Mouse (Mus musculus): ENCODE measurements around the gene Cyp4f15. TPM values are rescaled to one million over a fixed set of nuclear protein-coding genes. Genes with fewer than 3 reads are reported as not detected.
"Not testable (repeated sequence)": the region's sequence is repeated elsewhere in the genome, so short reads cannot be mapped to it uniquely, and the experiment has no call there.

Gene Cyp4f15
- polyA plus RNA-seq, 1 experiment: 8.4 TPM

GRCm38 (mm10) chr17:32680404-32680803 is 5.0 kb upstream of the Cyp4f15 start:
- DNase-seq: peak; percentile 29
- H3K4me1 ChIP-seq (ENCODE audit: control insufficient read depth, insufficient read depth, low read length): no peaks in the 10 kb centered on the region
- WGBS: 13% methylated on average over 2 of the region's 2 CpGs
- no peak overlapping the region for H3K4me3 ChIP-seq (replicated peaks; ENCODE audit: extremely low read depth, low read depth, low read length)
- no peak for TF ChIP-seq POLR2A (IDR thresholded peaks at IDR 0.05; ENCODE audit: borderline replicate concordance, extremely low read depth, low read depth, low read length)
- TF ChIP-seq CTCF (IDR thresholded peaks at IDR 0.05; ENCODE audit: insufficient read depth, low read length): peak; percentile 44; the same call in 1 of the 2 replicates

DNA sequence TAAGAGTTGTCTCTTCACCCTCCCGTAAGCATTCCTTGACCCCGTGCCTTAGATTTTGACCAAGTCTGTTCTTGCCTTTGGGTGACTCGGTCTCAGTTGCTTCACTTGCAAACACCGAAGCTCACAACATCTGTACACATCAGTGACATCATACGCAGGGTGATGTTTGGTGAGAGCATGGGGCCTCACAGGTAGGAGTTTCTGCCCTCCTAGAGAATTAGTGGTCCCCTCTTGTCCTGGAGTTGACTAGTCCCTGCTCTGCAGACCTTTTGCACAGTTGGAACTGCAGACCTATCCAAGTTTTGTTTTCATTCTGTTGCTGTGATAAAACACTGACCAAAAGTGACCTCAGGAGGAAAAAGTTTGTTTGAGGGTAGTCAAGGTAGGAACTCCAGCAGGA is 1.3 kb downstream of the Cyp4f15 start:
- Histone ChIP-seq H3K4me3 (replicated peaks; ENCODE audit: extremely low read depth, low read depth, low read length) (no peak overlapping the region), H3K4me1 (ENCODE audit: control insufficient read depth, insufficient read depth, low read length) (no peaks in the 10 kb centered on the region)
- TF ChIP-seq POLR2A (IDR thresholded peaks at IDR 0.05; ENCODE audit: borderline replicate concordance, extremely low read depth, low read depth, low read length): no peak
- TF ChIP-seq CTCF (IDR thresholded peaks at IDR 0.05; ENCODE audit: insufficient read depth, low read length): no peak
- WGBS: 82% methylated on average over 5 of the region's 5 CpGs
- no peak for DNase-seq

DNA sequence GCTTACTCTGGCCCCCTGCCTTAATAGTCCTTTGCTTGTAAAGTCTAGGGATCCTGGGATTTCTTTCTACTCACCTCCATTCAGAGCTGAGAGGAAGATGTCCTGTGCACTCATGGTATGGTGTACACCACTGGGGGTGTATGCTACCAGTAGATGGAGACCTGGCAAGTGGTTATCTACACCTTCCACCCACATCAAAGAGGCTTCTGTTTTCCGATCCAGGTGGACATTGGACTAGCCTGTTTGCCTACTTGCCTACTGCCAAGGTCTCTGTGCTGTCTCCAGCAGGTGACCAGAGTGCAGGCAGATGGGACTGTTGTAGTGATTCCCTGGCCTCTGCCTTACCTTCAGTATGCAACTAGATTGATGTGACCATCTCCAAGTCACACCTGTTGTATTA is 5.5 kb downstream of the Cyp4f15 start:
- TF ChIP-seq POLR2A (IDR thresholded peaks at IDR 0.05; ENCODE audit: borderline replicate concordance, extremely low read depth, low read depth, low read length): no peak
- TF ChIP-seq CTCF (IDR thresholded peaks at IDR 0.05; ENCODE audit: insufficient read depth, low read length): no peak
- no peak for DNase-seq
- H3K4me3 ChIP-seq (replicated peaks; ENCODE audit: extremely low read depth, low read depth, low read length): no peak overlapping the region
- 88% methylated on average over 1 of the region's 1 CpGs for WGBS
- H3K4me1 ChIP-seq (ENCODE audit: control insufficient read depth, insufficient read depth, low read length): no peaks in the 10 kb centered on the region

DNA sequence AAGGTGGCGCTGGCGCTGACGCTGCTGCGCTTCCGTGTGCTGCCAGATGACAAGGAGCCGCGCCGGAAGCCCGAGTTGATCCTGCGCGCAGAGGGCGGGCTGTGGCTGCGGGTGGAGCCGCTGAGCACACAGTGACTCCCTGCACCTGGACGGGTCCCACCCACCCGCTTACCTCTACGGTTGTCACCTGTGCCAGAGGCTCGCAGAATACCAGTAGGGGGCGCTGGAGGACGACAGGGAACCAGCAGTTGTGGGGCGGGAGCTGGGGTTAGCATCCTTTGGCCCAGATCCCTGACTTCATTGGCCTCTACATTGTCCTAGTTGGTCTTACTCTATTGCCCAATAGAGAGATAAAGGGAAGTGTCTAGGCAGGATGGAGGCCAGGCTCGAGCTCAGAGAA is 17.4 kb downstream of the Cyp4f15 start:
- Histone ChIP-seq H3K4me1 (ENCODE audit: control insufficient read depth, insufficient read depth, low read length) (no peaks in the 10 kb centered on the region), H3K4me3 (replicated peaks; ENCODE audit: extremely low read depth, low read depth, low read length) (no peak overlapping the region)
- DNase-seq: peak; percentile 27
- WGBS: 41% methylated on average over 22 of the region's 22 CpGs
- TF ChIP-seq POLR2A (IDR thresholded peaks at IDR 0.05; ENCODE audit: borderline replicate concordance, extremely low read depth, low read depth, low read length) (no peak), CTCF (IDR thresholded peaks at IDR 0.05; ENCODE audit: insufficient read depth, low read length) (no peak)

GRCm38 (mm10) chr17:32710541-32710940 is 25.1 kb downstream of the Cyp4f15 start:
- not testable (repeated sequence) for DNase-seq; H3K4me1 ChIP-seq (ENCODE audit: control insufficient read depth, insufficient read depth, low read length); H3K4me3 ChIP-seq (replicated peaks; ENCODE audit: extremely low read depth, low read depth, low read length)

DNA sequence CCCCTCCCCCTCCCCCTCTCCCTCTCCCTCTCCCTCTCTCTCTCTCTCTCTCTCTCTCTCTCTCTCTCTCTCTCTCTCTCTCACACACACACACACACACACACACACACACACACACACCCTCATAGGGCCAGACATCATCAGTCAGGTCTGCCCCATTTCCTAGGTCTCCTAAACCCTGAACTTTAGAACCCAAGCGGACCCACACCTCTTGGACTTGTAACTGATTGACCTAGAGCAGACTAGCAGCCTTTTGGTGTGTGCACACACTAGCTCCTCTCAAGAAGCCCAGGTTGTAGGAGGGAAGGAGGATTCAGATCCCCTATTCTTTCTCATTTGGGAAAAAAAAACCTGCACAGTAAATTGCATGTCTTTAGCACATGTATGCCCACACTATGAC is 36.7 kb downstream of the Cyp4f15 start:
- H3K4me3 ChIP-seq (replicated peaks; ENCODE audit: extremely low read depth, low read depth, low read length); H3K4me1 ChIP-seq (ENCODE audit: control insufficient read depth, insufficient read depth, low read length); DNase-seq: not testable (repeated sequence)
- 85% methylated on average over 1 of the region's 1 CpGs for WGBS

- 79% methylated on average over 7 of the region's 7 CpGs for WGBS
- Histone ChIP-seq H3K4me3 (replicated peaks; ENCODE audit: extremely low read depth, low read depth, low read length) (no peak overlapping the region), H3K4me1 (ENCODE audit: control insufficient read depth, insufficient read depth, low read length) (no peaks in the 10 kb centered on the region)
- TF ChIP-seq CTCF (IDR thresholded peaks at IDR 0.05; ENCODE audit: insufficient read depth, low read length) (no peak), POLR2A (IDR thresholded peaks at IDR 0.05; ENCODE audit: borderline replicate concordance, extremely low read depth, low read depth, low read length) (no peak)
- no peak for DNase-seq
Measured at GRCm38 (mm10) chr17:32722771-32723170, 37.3 kb downstream of the Cyp4f15 start.

- not testable (repeated sequence) for H3K4me1 ChIP-seq (ENCODE audit: control insufficient read depth, insufficient read depth, low read length); DNase-seq; H3K4me3 ChIP-seq (replicated peaks; ENCODE audit: extremely low read depth, low read depth, low read length)
Measured at GRCm38 (mm10) chr17:32726360-32726759, 40.9 kb downstream of the Cyp4f15 start.

GRCm38 (mm10) chr17:32729029-32729428 is 43.6 kb downstream of the Cyp4f15 start:
- TF ChIP-seq CTCF (IDR thresholded peaks at IDR 0.05; ENCODE audit: insufficient read depth, low read length) (no peak), POLR2A (IDR thresholded peaks at IDR 0.05; ENCODE audit: borderline replicate concordance, extremely low read depth, low read depth, low read length) (no peak)
- Histone ChIP-seq H3K4me1 (ENCODE audit: control insufficient read depth, insufficient read depth, low read length) (no peaks in the 10 kb centered on the region), H3K4me3 (replicated peaks; ENCODE audit: extremely low read depth, low read depth, low read length) (no peak overlapping the region)
- no peak for DNase-seq
- 69% methylated on average over 3 of the region's 3 CpGs for WGBS

- TF ChIP-seq CTCF (IDR thresholded peaks at IDR 0.05; ENCODE audit: insufficient read depth, low read length): no peak
- TF ChIP-seq POLR2A (IDR thresholded peaks at IDR 0.05; ENCODE audit: borderline replicate concordance, extremely low read depth, low read depth, low read length): no peak
- Histone ChIP-seq H3K4me3 (replicated peaks; ENCODE audit: extremely low read depth, low read depth, low read length) (no peak overlapping the region), H3K4me1 (ENCODE audit: control insufficient read depth, insufficient read depth, low read length) (no peaks in the 10 kb centered on the region)
- no peak for DNase-seq
- WGBS: 63% methylated on average over 1 of the region's 1 CpGs
Measured at GRCm38 (mm10) chr17:32738406-32738805, 53.0 kb downstream of the Cyp4f15 start.

- H3K4me1 ChIP-seq (ENCODE audit: control insufficient read depth, insufficient read depth, low read length): no peaks in the 10 kb centered on the region
- no peak for TF ChIP-seq CTCF (IDR thresholded peaks at IDR 0.05; ENCODE audit: insufficient read depth, low read length)
- no peak for TF ChIP-seq POLR2A (IDR thresholded peaks at IDR 0.05; ENCODE audit: borderline replicate concordance, extremely low read depth, low read depth, low read length)
- no peak overlapping the region for H3K4me3 ChIP-seq (replicated peaks; ENCODE audit: extremely low read depth, low read depth, low read length)
- no peak for DNase-seq
- WGBS: 55% methylated on average over 1 of the region's 1 CpGs
Measured at GRCm38 (mm10) chr17:32741057-32741456, 55.6 kb downstream of the Cyp4f15 start.
